Mouse (Mus musculus): ENCODE results near the gene Gp1bb. TPM values are rescaled to one million over a fixed set of nuclear protein-coding genes. Genes with fewer than 3 reads are reported as not detected.

Gene Gp1bb
- total RNA-seq, 2 experiments from 2014 or later: not detected

DNA sequence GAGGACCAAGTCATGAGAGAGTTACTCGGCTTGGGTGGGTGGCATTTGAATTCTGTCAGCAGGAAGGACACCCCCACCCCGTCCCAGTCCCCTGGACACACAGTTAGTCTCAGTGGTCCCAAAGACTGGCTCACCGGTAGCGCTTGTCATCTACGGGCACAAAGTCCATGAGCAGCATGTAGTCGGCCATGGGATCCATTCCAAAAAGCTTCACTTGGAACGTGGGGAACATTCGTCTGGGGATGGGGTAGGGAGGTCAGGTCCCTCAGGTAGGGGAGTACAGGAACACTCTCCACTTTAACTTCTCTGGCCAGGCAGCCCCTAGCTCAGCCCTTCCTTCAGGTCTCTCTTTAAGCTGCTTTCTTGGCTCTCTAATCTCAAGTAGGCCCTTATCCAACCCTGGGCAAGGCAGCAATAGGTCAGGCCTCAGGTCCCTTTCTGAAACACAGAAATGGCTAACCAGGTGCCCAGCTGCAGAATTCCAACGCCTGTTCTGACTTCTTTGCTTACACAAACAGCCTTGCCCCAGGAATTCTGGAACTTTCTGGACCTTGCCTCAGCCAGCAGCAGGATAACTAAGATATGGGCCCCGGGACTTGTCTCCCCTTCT, 37.2 kb downstream of the Gp1bb start:
- no peak for DNase-seq
- intact Hi-C loops (cut with DNase I): no loop called here

DNA sequence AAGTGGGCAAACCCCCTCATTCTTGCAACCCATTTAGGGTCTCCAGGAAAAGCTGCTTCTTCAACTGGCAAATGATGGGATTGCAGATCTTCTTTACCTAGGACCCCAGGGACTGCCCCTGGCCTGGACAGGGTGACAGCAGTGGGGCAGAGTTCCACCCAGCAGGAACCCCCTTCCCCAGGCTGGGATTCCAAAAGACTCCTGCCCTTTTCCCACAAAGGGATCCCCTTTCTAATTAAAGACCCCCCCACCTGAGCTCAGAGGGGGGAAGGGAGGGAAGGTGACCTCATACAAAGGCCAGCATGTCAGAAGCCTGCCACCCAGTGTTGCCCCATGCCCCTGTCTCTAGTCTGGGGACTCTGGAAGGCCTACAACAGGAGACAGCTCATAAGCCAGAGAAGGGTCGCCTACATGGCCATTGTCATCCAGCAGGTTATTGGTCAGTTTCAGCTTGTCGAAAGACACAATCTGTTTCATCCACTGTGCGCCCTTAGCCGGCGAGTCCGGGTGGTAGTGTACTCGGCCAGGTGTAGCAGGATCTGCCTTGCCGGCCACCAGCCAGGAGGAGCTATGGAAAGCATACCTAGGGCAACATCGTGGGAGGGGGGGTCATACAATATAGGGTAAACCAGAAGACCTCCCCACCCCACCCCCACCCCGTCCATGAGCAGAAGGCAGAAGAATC, 38.4 kb downstream of the Gp1bb start:
- intact Hi-C loops (cut with DNase I): no loop called here
- no peak for DNase-seq

DNA sequence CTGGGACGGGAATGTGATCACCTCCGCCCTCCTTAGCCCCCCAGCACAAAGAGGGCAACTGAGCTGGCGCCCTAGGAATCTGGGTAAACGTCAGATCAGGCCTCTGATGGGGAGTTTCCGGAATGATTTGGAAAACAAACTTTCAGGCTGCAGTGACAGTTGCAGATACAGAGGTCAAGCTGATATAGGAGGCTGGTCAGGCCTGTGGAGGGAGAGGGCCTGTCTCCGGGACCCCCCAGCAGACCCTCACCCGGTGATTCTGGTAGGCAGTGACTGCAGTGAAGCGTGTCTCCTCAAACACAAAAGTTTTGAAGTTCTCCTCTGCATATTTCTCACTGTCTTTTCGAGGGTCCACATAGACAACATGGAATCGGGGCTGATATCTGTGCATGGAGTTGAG, 39.0 kb downstream of the Gp1bb start:
- DNase-seq: no peak
- intact Hi-C loops (cut with DNase I): no loop called here

DNA sequence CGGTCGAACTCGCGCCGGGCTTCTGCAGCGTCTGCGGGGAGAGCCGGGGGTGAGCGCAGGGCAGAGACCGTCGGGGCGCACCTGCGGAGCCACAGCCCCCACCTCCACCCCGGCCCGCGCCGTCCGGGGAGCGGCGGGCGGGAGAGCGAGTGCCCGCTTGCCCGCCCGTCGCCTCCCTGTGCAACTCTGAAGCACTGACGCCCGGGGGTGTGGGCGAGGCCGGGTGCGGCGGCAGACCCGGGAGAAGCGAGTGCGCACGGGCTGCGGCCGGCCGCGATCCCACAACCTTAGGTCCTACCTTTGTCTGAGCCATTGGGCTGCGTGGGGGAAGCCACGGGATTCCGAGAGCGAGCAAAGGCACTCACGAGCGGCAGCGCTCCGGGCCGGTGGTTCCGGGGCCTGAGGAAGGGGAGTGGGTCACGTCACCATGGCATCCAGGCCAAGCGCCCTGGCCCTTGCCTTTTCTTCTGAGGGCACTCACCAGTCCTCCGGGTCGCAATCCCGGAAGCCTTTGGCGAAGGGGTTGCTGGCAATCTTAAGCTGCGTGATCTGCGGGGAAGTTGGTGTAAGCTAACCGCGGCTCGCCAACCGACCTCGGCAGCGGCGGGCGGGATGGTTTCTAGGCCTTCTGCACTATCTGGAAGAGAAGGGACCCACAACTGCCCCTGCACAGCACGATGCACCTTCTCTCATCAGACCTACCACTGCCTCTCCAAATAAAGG, 39.6 kb downstream of the Gp1bb start:
- DNase-seq: no peak
- intact Hi-C loops (cut with DNase I): no loop called here

DNA sequence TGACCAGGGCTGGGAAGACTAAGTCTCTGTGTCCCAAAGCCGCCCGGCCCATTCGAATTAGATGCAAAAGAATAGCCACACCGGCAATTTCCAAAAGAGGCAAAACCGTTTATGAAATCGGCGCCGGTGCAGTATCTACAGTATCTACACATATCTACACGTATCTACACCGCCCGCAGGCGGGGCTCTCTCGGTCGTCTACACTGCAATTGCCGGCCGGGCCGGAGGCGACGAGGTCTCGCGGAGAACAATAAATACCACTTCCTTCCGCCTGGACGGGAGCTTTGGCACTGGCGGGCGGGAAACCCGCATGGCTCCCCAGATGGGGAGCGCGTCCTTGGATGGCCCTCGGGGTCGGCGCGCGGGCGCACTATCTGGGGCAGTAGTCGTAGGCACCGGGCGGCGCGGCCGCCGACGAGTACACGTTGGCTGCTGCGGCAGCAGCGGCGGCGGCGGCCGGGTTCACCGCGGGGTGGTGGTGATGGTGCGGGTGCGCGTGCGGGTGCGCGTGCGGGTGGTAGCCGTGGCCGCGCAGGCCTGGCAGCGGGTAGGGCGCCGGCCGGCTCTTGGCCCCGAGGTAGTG, 40.5 kb downstream of the Gp1bb start:
- intact Hi-C loops (cut with DNase I): no loop called here
- no peak for DNase-seq

DNA sequence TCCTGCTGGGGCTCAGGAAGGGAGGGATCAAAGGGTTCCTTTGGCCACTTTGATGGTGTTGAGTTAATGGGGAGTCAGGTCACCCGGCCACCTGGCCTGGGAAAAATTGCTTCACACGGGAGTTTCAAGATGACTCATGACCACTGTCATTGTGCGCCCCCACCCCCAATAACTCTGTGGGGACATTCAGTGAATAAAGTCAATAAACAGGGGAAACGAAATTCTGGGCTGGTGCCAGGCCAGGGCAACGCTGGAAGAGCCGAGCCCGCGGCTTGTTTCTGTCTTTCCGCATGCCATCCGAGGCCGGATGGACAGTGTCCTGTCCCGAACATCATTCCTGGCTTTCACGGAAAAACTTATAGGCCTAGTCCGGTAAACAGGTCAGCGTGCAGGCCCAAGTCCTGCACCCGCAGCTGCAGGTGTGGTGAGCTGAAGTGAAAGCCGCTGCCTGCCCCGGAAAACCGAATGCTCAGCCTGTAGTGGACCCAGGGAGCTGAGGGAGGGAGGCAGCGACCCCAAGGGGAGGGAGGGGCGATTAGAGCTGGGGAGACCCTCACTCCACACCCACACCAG, 41.1 kb downstream of the Gp1bb start:
- intact Hi-C loops (cut with DNase I): no loop called here
- no peak for DNase-seq

DNA sequence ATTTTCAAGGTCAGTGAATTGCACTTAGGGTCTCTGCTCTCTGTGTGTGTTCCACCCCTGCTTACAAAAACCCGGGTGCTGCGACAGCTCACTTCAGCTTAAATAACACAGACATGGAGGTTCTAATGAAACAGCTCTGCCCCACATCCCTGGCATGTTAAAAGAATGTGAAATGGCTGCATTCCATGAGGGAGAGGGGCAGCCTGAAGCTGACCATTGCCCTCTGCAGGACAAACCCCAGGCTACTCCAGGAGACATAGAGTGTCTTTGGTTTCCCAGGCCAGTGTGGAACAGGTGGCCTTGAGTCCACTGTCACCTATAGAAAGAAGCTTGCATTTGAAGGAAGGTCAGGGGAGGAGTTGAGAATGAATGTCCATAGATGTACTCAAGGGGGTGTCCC, 41.8 kb downstream of the Gp1bb start:
- DNase-seq: no peak
- intact Hi-C loops (cut with DNase I): no loop called here

DNA sequence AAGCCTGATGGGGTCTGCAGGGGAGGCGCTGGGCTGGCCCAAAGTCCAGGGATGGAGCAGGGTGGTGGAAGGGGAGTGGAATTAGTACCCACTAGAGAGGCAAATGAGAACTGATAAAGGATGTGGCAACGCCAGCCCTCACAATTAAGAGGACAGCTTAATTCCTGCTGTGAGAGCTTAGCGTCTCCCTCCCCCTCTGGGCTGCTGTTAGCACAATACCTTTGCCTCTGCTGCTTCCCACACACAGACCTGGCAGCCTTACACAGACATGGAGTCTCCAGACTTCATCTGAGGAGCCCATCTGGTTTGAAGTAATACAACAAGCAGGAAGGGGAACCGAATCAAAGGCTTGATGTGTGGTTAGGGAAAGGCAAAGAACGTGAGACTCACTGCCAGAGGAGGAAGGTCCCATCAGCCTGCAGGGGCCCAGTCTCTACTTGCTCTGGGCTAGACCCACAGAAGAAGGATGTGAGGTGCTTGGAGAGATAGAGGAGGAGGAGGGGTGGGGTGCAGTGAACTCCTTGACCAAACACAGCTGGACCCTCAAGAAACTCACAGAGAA, 44.5 kb downstream of the Gp1bb start:
- DNase-seq: no peak

DNA sequence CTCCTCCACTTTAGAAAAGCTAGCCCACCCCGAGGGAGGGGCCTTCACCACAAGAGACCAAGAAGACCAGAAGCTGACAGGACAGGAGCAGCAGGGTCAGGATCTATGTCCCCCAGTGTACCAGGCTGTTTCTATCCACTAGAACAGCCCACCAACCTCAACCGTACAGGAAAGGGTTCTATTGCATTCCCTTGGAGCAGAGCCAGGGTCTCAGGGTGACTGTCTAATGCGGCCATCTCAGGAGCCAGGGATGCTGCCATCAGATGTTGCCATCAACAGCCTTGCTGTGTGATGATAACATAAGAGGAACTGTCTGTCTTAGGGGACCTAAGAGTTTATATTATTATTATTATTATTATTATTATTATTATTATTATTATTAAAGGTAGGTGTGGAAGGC, 45.1 kb downstream of the Gp1bb start:
- intact Hi-C loops (cut with DNase I): no loop called here
- DNase-seq: no peak

More for the DNA sequence above, 44.5 kb downstream of the Gp1bb start:
- intact Hi-C loops (cut with DNase I): no loop called here

DNA sequence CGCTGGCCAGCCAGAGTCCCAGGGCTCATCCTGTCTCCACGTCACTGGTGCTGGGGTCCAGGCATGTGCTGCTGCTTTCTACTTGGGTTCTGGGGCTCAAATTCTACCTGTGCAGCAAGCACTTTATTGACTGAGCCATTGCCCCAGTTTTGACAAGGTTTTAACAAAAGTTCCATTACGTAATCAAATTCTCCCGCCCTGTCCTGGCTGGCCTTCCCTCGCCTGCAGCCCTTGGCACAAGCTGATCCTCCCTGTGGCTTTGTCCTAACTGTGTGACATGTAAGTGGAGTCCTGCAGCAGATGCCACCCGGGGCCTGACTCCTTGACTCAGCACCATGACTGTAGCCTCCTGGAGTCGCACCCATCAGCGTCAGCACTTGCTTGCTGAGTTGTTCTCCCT, 48.0 kb downstream of the Gp1bb start:
- no peak for DNase-seq
- intact Hi-C loops (cut with DNase I): no loop called here

Other genes with a start within 250 kb of the Gp1bb start
- 10 to 100 TPM; 16.4 to 17.6 TPM for gene Txnrd2, start 196.0 kb downstream of the Gp1bb start, total RNA-seq (2021)
- 10 to 100 TPM; 35.4 to 38.4 TPM for gene Comt, start 195.6 kb downstream of the Gp1bb start, total RNA-seq (2021)
- gene Gnb1l, start 123.7 kb downstream of the Gp1bb start, total RNA-seq (2021): 1 to 10 TPM; 3.6 to 3.8 TPM
- gene Rtl10, start 123.5 kb downstream of the Gp1bb start, total RNA-seq (2021): 1 to 10 TPM; 1.9 to 3.1 TPM
- gene Tbx1, start 31.7 kb downstream of the Gp1bb start, total RNA-seq (2021): 10 to 100 TPM in 1 of 2 experiments, 1 to 10 TPM in 1; 8.7 to 11.1 TPM
- gene Gm49601, start 4.0 kb upstream of the Gp1bb start, total RNA-seq (2021): 1 to 10 TPM in 1 of 2 experiments, under 1 TPM in 1; 0.94 to 1.5 TPM
- 1 to 10 TPM; 2.7 TPM for gene Sept5, start 7.6 kb upstream of the Gp1bb start, total RNA-seq (2021)
- gene Cldn5, start 154.4 kb upstream of the Gp1bb start, total RNA-seq (2021): 10 to 100 TPM in 1 of 2 experiments, 1 to 10 TPM in 1; 9.5 to 13.5 TPM
- gene Ufd1, start 189.4 kb upstream of the Gp1bb start, total RNA-seq (2021): 10 to 100 TPM; 40.3 to 46.4 TPM
- gene Cdc45, start 189.6 kb upstream of the Gp1bb start, total RNA-seq (2021): 1 to 10 TPM; 1.6 to 2.1 TPM
- gene 2510002D24Rik, start 214.2 kb upstream of the Gp1bb start, total RNA-seq (2021): 10 to 100 TPM; 14.4 to 17.6 TPM
- gene Gm28539, start 214.2 kb upstream of the Gp1bb start, total RNA-seq (2021): 1 to 10 TPM in 1 of 2 experiments, not detected in 1; 1.7 TPM

Measured in gastrocnemius, postnatal 36 days (tissue).